Mouse (Mus musculus): ENCODE measurements around the gene Macrod2.

Gene Macrod2

DNA sequence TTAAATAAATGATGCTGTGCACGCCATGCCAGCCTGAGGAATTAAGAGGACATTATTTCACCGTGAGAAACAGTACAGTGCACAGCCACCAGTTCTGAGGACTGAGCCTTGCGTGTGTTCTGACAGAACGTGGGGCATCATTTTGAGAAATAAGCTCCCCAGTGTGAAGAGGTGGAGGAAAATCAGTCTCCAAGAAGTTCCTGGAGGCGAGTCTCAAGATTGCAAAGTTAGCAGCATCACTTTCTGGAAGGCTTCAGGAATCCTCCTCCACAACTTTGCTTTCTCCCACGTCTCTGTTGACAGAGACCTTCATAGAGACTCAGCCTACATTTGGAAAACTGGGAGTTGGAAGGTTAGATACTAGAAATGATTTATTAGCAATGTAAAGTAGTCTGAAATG lies 932.2 kb downstream of the Macrod2 start:
- DNase-seq = no peak

DNA sequence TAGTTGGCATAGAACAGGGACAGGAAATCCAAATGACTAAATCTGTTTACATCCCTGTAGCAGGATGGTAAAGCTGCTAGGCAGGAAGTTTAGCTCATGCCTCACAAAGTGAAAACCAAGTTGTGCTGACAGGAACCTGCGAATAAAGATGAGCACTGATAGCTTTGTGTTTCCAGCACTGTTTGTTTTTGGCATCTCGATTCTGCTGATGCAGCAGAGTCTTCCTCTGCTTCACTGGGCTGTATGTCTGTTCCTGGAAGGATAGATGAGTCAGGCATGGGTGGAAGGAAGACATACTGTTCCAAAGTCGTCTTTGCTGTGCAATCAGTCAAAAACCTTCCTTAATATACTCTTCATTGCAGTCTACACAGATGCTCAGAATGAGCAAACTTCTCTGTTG lies 942.6 kb downstream of the Macrod2 start:
- no peak for DNase-seq

GRCm38 (mm10) chr2:141343988-141344535 lies 949.0 kb downstream of the Macrod2 start:
- DNase-seq = no peak

DNA sequence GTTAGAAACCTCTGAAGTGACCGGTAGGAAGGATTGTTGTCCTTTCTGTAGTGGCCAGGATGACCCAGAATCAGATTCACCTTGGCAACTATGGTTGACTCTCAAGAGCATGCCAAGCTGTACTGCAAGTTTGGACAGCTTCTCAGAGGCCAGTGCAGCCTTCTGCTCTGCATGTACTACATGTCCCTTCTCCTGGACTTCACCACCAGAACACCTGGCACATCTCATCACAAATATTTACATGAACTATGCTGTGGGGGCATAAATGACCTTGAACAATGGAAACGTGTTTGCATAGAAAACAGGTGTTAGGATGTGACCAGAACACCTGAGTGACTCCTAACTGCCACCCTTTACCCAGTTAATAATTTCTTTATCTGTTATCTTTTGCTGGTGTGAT lies 957.5 kb downstream of the Macrod2 start:
- no peak for DNase-seq

DNA sequence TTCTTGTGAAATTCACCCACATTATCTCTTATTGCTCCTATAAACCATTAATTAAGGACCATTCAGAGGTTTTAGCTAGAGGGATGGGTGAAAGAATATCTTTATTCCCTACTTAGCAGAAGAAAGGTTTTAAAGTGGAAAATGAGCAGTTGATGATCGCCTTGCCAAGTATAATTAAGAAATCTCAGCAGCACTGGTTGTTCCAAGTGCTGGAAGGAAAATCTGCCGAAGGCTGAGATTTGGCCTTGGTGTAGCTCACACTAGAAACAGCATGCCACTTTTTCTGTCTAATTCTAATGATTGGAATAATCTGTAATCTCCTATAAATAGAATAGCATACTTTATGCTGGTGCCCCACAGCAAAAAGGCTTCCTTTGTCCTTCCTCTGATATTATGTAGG lies 993.5 kb downstream of the Macrod2 start:
- no peak for DNase-seq

GRCm38 (mm10) chr2:141391229-141391628 lies 996.1 kb downstream of the Macrod2 start:
- no peak for DNase-seq

DNA sequence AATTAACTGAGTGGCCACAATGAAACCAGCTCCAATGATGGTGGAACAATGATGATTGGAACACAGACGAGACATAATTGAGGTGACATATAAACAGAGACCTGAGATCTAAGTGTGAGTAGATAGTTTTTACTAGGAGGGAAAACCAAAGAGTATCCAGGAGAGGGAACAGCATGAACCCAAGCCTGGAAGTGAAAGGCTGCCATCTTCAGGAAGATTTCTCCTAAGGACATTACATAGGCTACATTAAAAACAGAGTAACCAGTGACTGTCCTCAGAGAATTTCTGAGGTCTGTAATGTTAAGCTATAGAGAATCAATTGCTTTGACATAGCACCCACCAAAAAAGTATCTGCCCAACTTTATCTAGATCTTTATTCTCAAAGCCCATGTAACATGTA lies 999.7 kb downstream of the Macrod2 start:
- peak in 1 of 2 experiments; percentile 3 for DNase-seq

DNA sequence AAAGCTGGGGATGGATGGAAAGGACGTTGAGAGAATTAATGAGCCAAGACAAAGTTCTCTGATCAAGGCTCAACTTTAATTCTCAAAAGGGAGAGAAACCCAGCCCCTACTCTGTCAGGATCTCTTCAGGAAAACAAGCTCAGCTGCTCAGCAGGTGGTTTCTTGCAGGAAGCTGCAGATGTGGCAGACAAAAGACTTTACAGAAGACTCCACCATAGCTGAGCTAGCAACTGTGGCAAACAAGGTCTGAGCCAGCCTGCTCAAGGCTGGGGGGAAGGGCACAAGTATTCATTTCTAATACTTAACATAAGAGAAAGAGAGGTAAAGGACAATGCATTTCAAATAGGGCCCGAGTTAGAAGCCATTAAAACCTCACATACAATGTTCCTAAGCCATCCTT lies 1013.7 kb downstream of the Macrod2 start:
- no peak for DNase-seq

DNA sequence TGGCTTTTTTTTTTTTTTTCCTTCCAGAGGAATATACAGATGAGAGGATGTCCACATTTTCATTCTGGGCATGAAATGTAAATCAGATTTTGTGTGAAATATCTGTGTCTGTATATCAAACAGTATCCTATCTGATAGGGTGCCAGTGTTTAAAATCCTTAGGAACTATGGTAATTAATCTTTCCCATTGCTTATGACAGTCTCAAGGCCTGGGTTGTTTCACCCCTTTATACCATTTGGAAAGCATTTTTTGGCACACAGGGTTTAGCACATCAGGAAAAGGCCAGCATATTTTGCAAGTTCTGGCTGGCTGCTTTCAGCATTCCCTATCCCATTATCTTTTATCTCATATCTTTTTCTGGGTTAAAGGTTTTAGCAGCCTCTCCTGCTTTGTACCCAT lies 1021.3 kb downstream of the Macrod2 start:
- DNase-seq = no peak

- no peak for DNase-seq
Observed at GRCm38 (mm10) chr2:141416855-141417544, 1021.9 kb downstream of the Macrod2 start.

GRCm38 (mm10) chr2:141419806-141420205 lies 1024.7 kb downstream of the Macrod2 start:
- DNase-seq = no peak

GRCm38 (mm10) chr2:141434084-141434483 lies 1039.0 kb downstream of the Macrod2 start:
- no peak for DNase-seq

DNA sequence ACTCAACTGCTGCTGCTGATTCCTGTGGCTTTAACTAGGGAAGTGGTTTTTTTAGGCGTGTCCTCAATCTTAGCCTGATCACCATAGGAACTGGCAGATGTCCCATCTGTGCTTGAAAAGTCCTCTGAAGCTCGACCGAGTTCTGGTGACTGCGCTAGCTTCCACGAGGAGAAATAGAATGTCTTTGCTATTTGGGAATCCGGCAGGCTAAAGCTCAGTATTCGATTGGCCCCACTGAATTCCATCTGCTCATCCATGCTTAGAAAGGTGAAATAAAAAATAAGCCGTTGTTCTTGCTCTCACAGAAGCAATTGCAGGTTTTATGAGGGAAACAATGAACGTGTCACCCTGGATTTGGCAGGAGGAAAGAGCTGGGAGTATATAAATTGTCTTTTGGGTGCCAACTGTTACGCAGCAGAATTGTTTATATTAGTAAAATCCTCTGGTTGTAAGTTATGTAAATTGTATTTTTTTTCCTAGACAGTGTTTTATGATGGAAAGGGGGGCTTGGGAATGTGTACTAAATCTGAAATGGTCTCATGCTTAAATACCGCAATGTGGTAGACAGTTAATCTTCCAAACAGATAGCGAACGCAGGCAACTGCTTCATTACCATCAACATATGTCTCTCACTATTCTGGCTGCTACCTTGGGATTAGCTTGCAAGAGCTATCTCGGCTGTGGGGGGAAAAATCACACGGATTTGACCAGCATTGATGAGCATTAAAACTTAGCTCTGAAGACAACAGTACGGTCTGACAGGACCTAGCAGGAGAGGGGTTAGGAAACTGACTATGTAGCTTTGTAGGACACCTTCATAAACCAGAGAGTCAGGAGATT lies 1039.8 kb downstream of the Macrod2 start:
- peak; percentile 1 to 7 for DNase-seq

DNA sequence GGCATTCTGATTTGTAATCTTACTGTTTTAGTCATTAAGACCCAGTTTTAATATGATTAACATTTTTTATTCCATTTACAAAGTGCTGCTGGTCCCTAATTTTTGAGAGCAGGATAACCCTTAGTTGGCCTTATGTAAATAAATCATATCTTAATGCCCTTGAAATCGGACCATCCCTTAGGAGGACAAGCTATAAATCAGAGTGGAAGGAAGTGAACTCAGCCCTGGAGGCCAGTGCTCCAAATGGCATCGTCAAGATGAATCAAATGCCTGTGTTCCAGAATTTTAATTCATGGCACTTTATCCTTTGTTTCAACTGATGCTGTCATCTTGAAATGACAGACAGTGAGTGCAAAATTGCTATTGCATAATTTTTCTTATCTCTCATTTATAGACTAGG lies 1046.8 kb downstream of the Macrod2 start:
- DNase-seq = no peak

DNA sequence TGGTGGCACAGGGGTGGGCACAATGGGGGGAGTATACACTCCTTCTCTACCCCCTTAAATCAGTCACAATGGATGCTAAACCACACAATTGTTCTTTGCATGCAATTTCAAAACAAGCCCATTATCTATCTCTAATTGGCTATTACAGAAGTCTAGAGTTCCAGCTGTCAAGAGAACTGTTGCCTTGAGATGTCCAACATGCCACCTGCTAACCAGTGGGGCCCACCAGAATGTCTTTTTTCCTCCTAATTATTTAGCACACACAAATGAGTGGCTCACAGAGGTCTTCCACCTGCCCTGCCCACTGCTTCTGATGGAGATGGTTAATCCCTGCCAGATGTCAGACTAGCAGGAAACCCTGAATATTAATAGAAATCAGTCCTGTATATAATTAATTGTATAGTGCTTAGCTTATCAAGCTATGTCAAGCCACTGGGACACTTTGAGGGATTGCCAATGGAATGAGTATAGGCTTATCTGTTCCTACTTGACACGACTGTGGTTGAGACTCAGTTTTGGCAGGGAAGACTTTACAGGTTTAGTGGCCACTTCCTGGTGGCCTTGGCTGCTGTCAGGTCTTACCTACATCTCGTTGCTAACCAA lies 1054.1 kb downstream of the Macrod2 start:
- DNase-seq = no peak

DNA sequence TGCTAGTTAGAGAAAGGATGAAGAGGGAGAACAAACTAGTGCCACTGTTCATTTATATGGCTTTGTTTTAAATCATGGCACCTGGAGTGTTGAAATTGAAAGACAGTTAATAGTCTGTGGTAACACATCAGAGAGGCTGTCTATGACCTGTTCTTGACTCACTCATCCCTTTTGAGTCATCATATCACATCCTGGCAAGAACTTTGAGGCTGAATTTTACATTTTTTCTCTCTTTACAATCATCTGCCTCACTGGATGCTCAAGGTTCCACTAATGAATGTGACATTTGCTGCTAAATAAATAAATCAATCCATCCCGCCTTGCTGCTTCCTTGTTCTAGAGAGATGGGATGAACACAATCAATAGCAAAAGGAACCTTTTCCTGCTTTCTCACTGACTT lies 1068.8 kb downstream of the Macrod2 start:
- no peak for DNase-seq

DNA sequence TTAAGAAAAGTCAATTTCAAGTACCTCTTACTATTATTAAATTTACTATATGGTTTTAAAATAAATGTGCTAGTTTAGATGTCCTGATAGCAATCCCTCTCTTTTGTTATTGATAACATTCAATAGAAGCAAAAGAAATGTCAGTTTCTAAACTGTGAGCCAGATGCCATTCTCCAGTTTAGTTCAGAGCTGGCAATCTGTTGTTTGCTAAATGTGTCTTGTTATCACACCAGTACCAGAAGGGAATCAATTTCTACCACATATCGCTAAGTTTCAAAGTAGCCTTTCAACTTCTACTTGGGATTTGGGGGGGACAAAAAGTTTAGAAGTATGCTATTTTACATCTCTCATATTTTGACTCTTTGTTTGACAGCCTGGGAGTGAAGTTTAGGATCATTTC lies 1077.7 kb downstream of the Macrod2 start:
- no peak for DNase-seq

GRCm38 (mm10) chr2:141477585-141477984 lies 1082.5 kb downstream of the Macrod2 start:
- no peak for DNase-seq

DNA sequence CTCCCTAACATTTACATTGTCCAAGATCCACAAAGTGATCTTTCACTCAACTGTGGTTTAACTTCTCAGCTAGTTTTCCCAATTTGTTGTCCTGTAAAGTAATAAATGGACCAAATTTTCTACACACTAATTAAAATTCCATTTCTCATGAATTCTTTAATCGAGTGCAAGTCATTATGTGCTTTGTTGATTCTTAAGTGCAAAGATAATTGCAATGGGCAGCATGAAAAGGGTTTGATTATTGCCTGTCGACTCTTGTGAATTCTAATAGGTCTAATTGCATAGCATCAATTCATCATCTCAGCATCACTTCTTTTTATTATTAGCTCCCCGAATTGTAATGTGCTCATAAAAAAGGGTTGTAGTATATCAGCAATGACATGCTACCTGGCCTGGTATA lies 1095.4 kb downstream of the Macrod2 start:
- DNase-seq = no peak

DNA sequence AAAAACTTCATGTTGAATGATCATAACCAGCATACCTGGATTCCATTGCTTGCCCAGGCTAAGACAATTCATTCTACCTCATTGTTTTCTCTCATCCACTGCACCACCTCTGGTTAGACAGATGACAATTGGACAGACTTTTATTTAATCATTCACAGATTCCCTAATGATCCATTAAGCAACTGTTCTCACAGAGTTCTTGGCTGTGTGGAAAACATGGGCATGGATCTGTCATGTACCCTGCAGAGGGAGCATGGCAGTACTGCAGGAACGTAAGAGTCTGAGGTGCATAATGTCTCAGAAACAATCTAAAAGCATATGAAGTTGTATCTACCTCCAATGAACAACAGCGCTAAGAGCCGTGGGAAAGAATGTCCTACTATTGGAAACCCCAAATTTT lies 1110.3 kb downstream of the Macrod2 start:
- DNase-seq = no peak

DNA sequence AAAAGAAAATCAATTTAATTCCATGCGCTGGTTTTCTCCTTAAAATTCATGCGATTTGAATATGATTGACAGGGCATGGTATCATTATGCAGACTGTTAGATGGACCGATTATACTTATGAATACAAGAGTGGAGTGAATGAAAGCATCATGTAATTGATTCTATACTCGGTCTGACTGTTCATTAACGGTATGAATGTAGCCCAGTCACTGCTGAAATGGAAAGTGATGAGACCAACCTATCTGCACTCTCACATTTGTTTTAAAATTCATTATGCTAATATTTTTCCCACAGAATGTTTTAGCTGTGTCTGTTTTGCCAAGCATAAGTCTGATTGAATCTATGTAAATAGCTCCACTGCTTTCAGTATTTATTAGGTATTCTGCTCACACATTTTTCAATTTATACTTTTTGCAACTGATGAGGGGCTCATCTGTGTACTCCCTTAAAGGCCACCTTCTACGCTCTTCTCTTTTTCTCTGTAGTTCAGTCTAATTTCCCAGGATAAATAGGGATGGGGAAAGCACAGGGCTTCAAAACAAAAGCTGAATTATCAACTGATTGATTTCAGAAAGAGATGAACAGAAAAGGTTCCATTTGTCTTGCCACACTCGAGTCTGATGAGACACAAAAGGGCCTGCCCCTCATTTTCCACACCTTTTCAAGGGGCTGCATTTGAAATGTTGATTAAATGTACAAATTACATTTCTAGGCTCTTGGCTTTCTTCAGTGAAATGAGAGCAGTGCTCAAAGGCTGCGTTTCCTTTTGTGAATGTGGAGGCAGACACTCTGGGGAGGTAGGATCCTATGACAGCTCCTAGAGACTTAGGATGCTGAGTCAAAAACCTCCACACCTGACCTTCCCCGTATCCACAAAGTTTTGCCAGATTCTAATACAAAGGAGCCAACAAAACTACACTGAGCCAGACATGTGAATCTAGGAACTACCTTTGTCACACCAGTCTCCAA lies 1113.1 kb downstream of the Macrod2 start:
- no peak for DNase-seq

- no peak for DNase-seq
Observed at GRCm38 (mm10) chr2:141514976-141515375, 1119.9 kb downstream of the Macrod2 start.
